Mouse (Mus musculus) heart, postnatal 0 days (tissue): ENCODE results near the gene Nkain2.

Experiments used
- CTCF ChIP-seq: IDR thresholded peaks from 2 replicates; pipeline ENCODE4 v1.5.1; 2016; ENCODE audit warnings: antibody characterized with exemption, control low read depth, low read depth
- EP300 ChIP-seq: IDR thresholded peaks from 2 replicates; pipeline ENCODE4 v1.6.1; 2016; ENCODE audit warnings: antibody characterized with exemption, low read depth

- peak; percentile 71 for TF ChIP-seq CTCF
- no peak for TF ChIP-seq EP300
These were observed 357 bp upstream of the Nkain2 start for GRCm38 (mm10) chr10:32890507-32891131.
